Mouse (Mus musculus): Measurements from ENCODE around the gene Fuca1.

- TF ChIP-seq POLR2A (IDR thresholded peaks at IDR 0.05; ENCODE audit: control insufficient read depth, extremely low read depth, insufficient read depth, low read length, poor library complexity) (no peak), CTCF (IDR thresholded peaks at IDR 0.05; ENCODE audit: borderline replicate concordance, control insufficient read depth, extremely low read depth, insufficient read depth, low read length, poor library complexity) (no peak)
These were observed 44.6 kb downstream of the Fuca1 start for GRCm38 (mm10) chr4:135965113-135965512.
